In genomic region chr1:122607309-122607708, GRCm38 (mm10) we compare ENCODE assay signal across 25 mouse cellular contexts.
"Had no signal": no experiment of that assay in that cellular context is flagged by ENCODE, and none has a peak within 500 bp of the region (broad histone marks: within the 10 kb centered on the region; RNA-seq: fewer than 3 reads in every experiment).

No protein-coding gene starts in this region.

- H3K9me3 ChIP-seq: heart, embryonic 10.5 days; heart, embryonic 12.5 days; hindbrain, embryonic 10.5 days; hindbrain, embryonic 12.5 days; intestine, embryonic 15.5 days; limb, embryonic 10.5 days; limb, embryonic 12.5 days; liver, embryonic 13.5 days; liver, embryonic 15.5 days had no signal

- DNase-seq: gastrocnemius, adult 2 months; gastrocnemius, postnatal 10 days; gastrocnemius, postnatal 25 days; heart, adult 18-20 months; heart, postnatal 10 days; heart, postnatal 4 days; kidney, adult 18-20 months; kidney, adult 8-10 months; kidney, postnatal 10 days; kidney, postnatal 25 days; kidney, postnatal 4 days; liver; liver, embryonic 13.5 days; liver, postnatal 0 days had no signal

- H3K9ac ChIP-seq: heart, embryonic 12.5 days; hindbrain, embryonic 12.5 days; hindbrain, embryonic 14.5 days; intestine, embryonic 15.5 days; limb, embryonic 12.5 days; liver, embryonic 13.5 days; liver, embryonic 15.5 days; liver, postnatal 0 days had no signal

- H3K4me3 ChIP-seq: gastrocnemius, adult 2 months; heart, embryonic 10.5 days; heart, embryonic 12.5 days; hindbrain, embryonic 10.5 days; hindbrain, embryonic 12.5 days; intestine, embryonic 15.5 days; layer of hippocampus, adult 2 months; left cerebral cortex, adult 2 months; limb, embryonic 10.5 days; limb, embryonic 12.5 days; liver, embryonic 13.5 days; liver, embryonic 15.5 days had no signal

- H3K4me1 ChIP-seq: heart, embryonic 10.5 days; heart, embryonic 12.5 days; hindbrain, embryonic 10.5 days; hindbrain, embryonic 12.5 days; intestine, embryonic 15.5 days; limb, embryonic 10.5 days; limb, embryonic 12.5 days; liver, embryonic 13.5 days; liver, embryonic 15.5 days had no signal

- H3K36me3 ChIP-seq: heart, embryonic 10.5 days; heart, embryonic 12.5 days; hindbrain, embryonic 10.5 days; hindbrain, embryonic 12.5 days; intestine, embryonic 15.5 days; limb, embryonic 10.5 days; limb, embryonic 12.5 days; liver, embryonic 13.5 days; liver, embryonic 15.5 days had no signal

- H3K27ac ChIP-seq: gastrocnemius, adult 2 months; heart, embryonic 10.5 days; hindbrain, embryonic 10.5 days; hindbrain, embryonic 12.5 days; hindbrain, embryonic 14.5 days; intestine, embryonic 15.5 days; layer of hippocampus, adult 2 months; left cerebral cortex, adult 2 months; limb, embryonic 10.5 days; limb, embryonic 12.5 days; liver, embryonic 13.5 days; liver, embryonic 15.5 days had no signal

- H3K27me3 ChIP-seq: heart, embryonic 12.5 days; hindbrain, embryonic 12.5 days; intestine, embryonic 15.5 days; limb, embryonic 12.5 days; liver, embryonic 13.5 days; liver, embryonic 15.5 days had no signal
